Mouse (Mus musculus) C2C12 (cell line): ENCODE results near the gene Sec24b.

ENCODE experiments used
- CEBPB ChIP-seq: IDR thresholded peaks from one replicate; pipeline ENCODE4 v1.6.1; 2011; ENCODE audit warnings: low read depth, mild to moderate bottlenecking, control low read depth, moderate library complexity
- CTCF ChIP-seq: IDR thresholded peaks from one replicate; pipeline ENCODE4 v1.5.1; 2011; ENCODE audit not compliant: control insufficient read depth, insufficient read depth, insufficient read length
- FOSL1 ChIP-seq: IDR thresholded peaks from one replicate; pipeline ENCODE4 v1.8.0; 2011; ENCODE audit warnings: mild to moderate bottlenecking, low read length; ENCODE audit not compliant: poor library complexity, insufficient read depth, severe bottlenecking
- MAX ChIP-seq: IDR thresholded peaks from one replicate; pipeline ENCODE4 v1.6.1; 2011; ENCODE audit warnings: mild to moderate bottlenecking, control low read depth
- MYOD1 ChIP-seq: IDR thresholded peaks from one replicate; pipeline ENCODE4 v1.6.1; 2011; ENCODE audit warnings: low read depth; ENCODE audit not compliant: control insufficient read depth, insufficient read length

DNA sequence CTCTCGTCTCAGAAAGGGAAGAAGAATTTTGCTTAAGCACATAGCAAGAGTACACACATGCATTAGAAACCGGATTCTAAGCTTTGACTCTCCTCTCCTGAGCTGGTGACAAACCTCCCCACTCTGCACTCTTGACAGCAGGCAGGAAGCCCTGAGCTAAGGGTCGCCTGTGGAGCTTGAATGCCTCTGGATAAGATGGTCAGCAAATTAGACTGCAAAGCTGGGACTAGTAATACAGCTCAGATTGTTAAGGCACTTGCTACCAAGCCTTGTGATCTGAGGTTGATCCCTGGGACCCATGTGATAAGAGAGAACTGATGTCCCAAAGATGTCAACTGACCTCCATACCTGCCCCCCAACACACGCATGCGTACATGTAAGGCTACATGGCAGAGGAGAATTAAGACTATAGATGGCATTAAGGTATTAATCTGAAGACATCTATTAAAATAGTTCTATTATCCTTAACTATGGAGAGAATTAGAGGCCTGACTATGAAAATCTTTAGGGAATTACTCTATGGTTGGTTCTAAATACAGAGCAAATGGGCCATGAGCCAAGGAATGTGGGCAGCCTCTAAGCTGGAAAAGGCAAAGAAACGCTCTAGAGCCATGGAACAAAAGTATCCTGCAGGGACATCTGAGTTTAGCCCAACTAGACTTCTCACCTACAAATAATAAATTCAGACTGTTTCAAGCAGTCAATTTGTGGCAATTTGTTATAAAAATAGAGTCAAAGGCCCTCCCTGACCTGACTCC is 8.6 kb downstream of the Sec24b start:
- TF ChIP-seq CTCF (no peak), MAX (no peak), FOSL1 (no peak), MYOD1 (no peak), CEBPB (no peak)
